Mouse (Mus musculus) midbrain, embryonic 16.5 days (tissue): ENCODE data around the gene Gm43552. TPM values are rescaled to one million over a fixed set of nuclear protein-coding genes. Genes with fewer than 3 reads are reported as not detected.

Source experiments
- ATAC-seq: fragments of 200-750 bp; cut with Nextera tagmentation; 2 replicates; pipeline ENCODE4 v1.8.0; 2017; ENCODE audit warnings: moderate TSS enrichment
- H3K27ac ChIP-seq: fragments of 300-500 bp; sonication (generic); 2 replicates; pipeline ENCODE4 v1.5.1; 2014; ENCODE audit warnings: mild to moderate bottlenecking, low read length, mixed read lengths
- H3K27me3 ChIP-seq: fragments of 300-500 bp; sonication (generic); 2 replicates; pipeline ENCODE4 v1.6.1; 2014; ENCODE audit warnings: low read depth, low read length, mixed read lengths; ENCODE audit not compliant: control insufficient read depth, insufficient read depth
- H3K36me3 ChIP-seq: fragments of 300-500 bp; sonication (generic); 2 replicates; pipeline ENCODE4 v1.6.1; 2014; ENCODE audit warnings: mild to moderate bottlenecking, low read length, moderate library complexity, mixed read lengths; ENCODE audit not compliant: control insufficient read depth, insufficient read depth
- H3K4me1 ChIP-seq: fragments of 300-500 bp; sonication (generic); 2 replicates; pipeline ENCODE4 v1.6.1; 2014; ENCODE audit warnings: mild to moderate bottlenecking, low read length, mixed read lengths; ENCODE audit not compliant: control insufficient read depth, insufficient read depth
- H3K4me2 ChIP-seq: fragments of 300-500 bp; sonication (generic); 2 replicates; pipeline ENCODE4 v1.6.1; 2014; ENCODE audit warnings: mild to moderate bottlenecking, low read length, mixed read lengths
- H3K4me3 ChIP-seq: fragments of 300-500 bp; sonication (generic); 2 replicates; pipeline ENCODE4 v1.5.1; 2014; ENCODE audit warnings: low read depth, mild to moderate bottlenecking, low read length, moderate library complexity, mixed read lengths
- H3K9ac ChIP-seq: fragments of 300-500 bp; sonication (generic); 2 replicates; pipeline ENCODE4 v1.6.1; 2014; ENCODE audit warnings: low read depth, low read length, mixed read lengths
- H3K9me3 ChIP-seq: fragments of 300-500 bp; sonication (generic); replicated peaks from 2 replicates; pipeline ENCODE4 v1.6.1; 2014; ENCODE audit warnings: mild to moderate bottlenecking, low read length, mixed read lengths; ENCODE audit not compliant: control insufficient read depth, poor library complexity, severe bottlenecking
- WGBS: fragments of 180-500 bp; shearing (Covaris S2); extraction: QIAGEN DNeasy Blood & Tissue Kit; methylation state at CpG from one replicate; pipeline ENCODE4 v1.1.7; 2014; 5-methylcytosine and 5-hydroxymethylcytosine counted together
- polyA plus RNA-seq: library from polyadenylated mRNA; unstranded; fragments of >200 nt; fragmentation: Nextera tagmentation; extraction: Ambion mirVana; gene quantifications from 2 replicates; pipeline ENCODE4 v1.2.1, GENCODE M21; 2015

Gene Gm43552
- polyA plus RNA-seq, 1 experiment from 2014 or later, result not detected

GRCm38 (mm10) chr5:65415653-65416458, 76.8 kb downstream of the Gm43552 start:
- H3K36me3 ChIP-seq, result peaks cover 28% of the 10 kb centered on the region
- no peaks in the 10 kb centered on the region for H3K27me3 ChIP-seq
- peak overlapping the region; percentile 33; the same call in 1 of the 2 replicates for H3K27ac ChIP-seq
- 18% methylated on average over 26 of the region's 26 CpGs for WGBS
- H3K4me3 ChIP-seq, result no peak overlapping the region
- peak overlapping the region; percentile 48 for H3K9ac ChIP-seq
- no peak for ATAC-seq
- no peaks in the 10 kb centered on the region for H3K9me3 ChIP-seq
- H3K4me2 ChIP-seq, result no peak overlapping the region
- no peaks in the 10 kb centered on the region for H3K4me1 ChIP-seq

- H3K4me3 ChIP-seq, result no peak overlapping the region
- no peak for ATAC-seq
- H3K4me1 ChIP-seq, result no peaks in the 10 kb centered on the region
- H3K9ac ChIP-seq, result no peak overlapping the region
- no peak overlapping the region for H3K4me2 ChIP-seq
- H3K9me3 ChIP-seq, result no peaks in the 10 kb centered on the region
- no peak overlapping the region for H3K27ac ChIP-seq
- H3K36me3 ChIP-seq, result peaks cover 18% of the 10 kb centered on the region
- no peaks in the 10 kb centered on the region for H3K27me3 ChIP-seq
- WGBS, result 21% methylated on average over 12 of the region's 12 CpGs
These were observed 84.6 kb downstream of the Gm43552 start for GRCm38 (mm10) chr5:65407989-65408388.

GRCm38 (mm10) chr5:65401251-65401994, 91.2 kb downstream of the Gm43552 start:
- Histone ChIP-seq H3K27me3 (no peaks in the 10 kb centered on the region), H3K4me2 (no peak overlapping the region), H3K4me3 (no peak overlapping the region), H3K4me1 (no peaks in the 10 kb centered on the region), H3K9me3 (no peaks in the 10 kb centered on the region), H3K27ac (no peak overlapping the region), H3K9ac (no peak overlapping the region), H3K36me3 (peaks cover 21% of the 10 kb centered on the region)
- no peak; the same call in 1 of the 2 replicates for ATAC-seq
- WGBS, result 24% methylated on average over 2 of the region's 2 CpGs

GRCm38 (mm10) chr5:65394425-65394824, 98.2 kb downstream of the Gm43552 start:
- no peak overlapping the region for H3K4me3 ChIP-seq
- H3K9ac ChIP-seq, result no peak overlapping the region
- no peaks in the 10 kb centered on the region for H3K9me3 ChIP-seq
- H3K27me3 ChIP-seq, result no peaks in the 10 kb centered on the region
- no peak overlapping the region for H3K4me2 ChIP-seq
- no peak overlapping the region for H3K27ac ChIP-seq
- ATAC-seq, result no peak
- peaks cover 19% of the 10 kb centered on the region for H3K4me1 ChIP-seq
- H3K36me3 ChIP-seq, result peaks cover 10% of the 10 kb centered on the region
- WGBS, result 96% methylated on average over 7 of the region's 7 CpGs

GRCm38 (mm10) chr5:65391753-65392152, 100.9 kb downstream of the Gm43552 start:
- H3K4me2 ChIP-seq, result peak overlapping the region; percentile 71
- WGBS, result 1% methylated on average over 12 of the region's 12 CpGs
- no peaks in the 10 kb centered on the region for H3K27me3 ChIP-seq
- peak overlapping the region; percentile 80 for H3K27ac ChIP-seq
- peak overlapping the region; percentile 73 for H3K9ac ChIP-seq
- no peaks in the 10 kb centered on the region for H3K9me3 ChIP-seq
- peak overlapping the region; percentile 74 for H3K4me3 ChIP-seq
- peaks cover 25% of the 10 kb centered on the region for H3K4me1 ChIP-seq
- ATAC-seq, result peak; percentile 54
- peaks cover 13% of the 10 kb centered on the region for H3K36me3 ChIP-seq

GRCm38 (mm10) chr5:65390648-65391644, 101.7 kb downstream of the Gm43552 start, which contains the start of the genes Rpl9 and Lias:
Gene Rpl9 (minus strand): TSS chr5:65391444.
Gene Lias (plus strand): TSS chr5:65391497.
- H3K9me3 ChIP-seq, result no peaks in the 10 kb centered on the region
- peak within 1 kb of the TSS; percentile 74 for H3K4me3 ChIP-seq
- peak within 1 kb of the TSS; percentile 91 for H3K9ac ChIP-seq
- under 1% methylated on average over 83 of the region's 83 CpGs for WGBS
- H3K4me2 ChIP-seq, result peak within 1 kb of the TSS; percentile 71
- no peaks in the 10 kb centered on the region for H3K27me3 ChIP-seq
- H3K36me3 ChIP-seq, result peaks cover 13% of the 10 kb centered on the region
- peak; percentile 97 for ATAC-seq
- peaks cover 25% of the 10 kb centered on the region for H3K4me1 ChIP-seq
- H3K27ac ChIP-seq, result peak within 1 kb of the TSS; percentile 94

- H3K9me3 ChIP-seq, result no peaks in the 10 kb centered on the region
- H3K4me1 ChIP-seq, result peaks cover 18% of the 10 kb centered on the region
- no peak for ATAC-seq
- no peak overlapping the region for H3K27ac ChIP-seq
- 82% methylated on average over 6 of the region's 6 CpGs for WGBS
- H3K27me3 ChIP-seq, result no peaks in the 10 kb centered on the region
- H3K9ac ChIP-seq, result no peak overlapping the region
- no peak overlapping the region for H3K4me2 ChIP-seq
- H3K4me3 ChIP-seq, result no peak overlapping the region
- H3K36me3 ChIP-seq, result peaks cover 18% of the 10 kb centered on the region
These were observed 105.4 kb downstream of the Gm43552 start for GRCm38 (mm10) chr5:65387008-65387867.

GRCm38 (mm10) chr5:65385704-65386103, 106.9 kb downstream of the Gm43552 start:
- no peak overlapping the region for H3K27ac ChIP-seq
- 77% methylated on average over 2 of the region's 2 CpGs for WGBS
- H3K4me2 ChIP-seq, result no peak overlapping the region
- peaks cover 14% of the 10 kb centered on the region for H3K4me1 ChIP-seq
- peaks cover 18% of the 10 kb centered on the region for H3K36me3 ChIP-seq
- no peaks in the 10 kb centered on the region for H3K27me3 ChIP-seq
- no peaks in the 10 kb centered on the region for H3K9me3 ChIP-seq
- ATAC-seq, result no peak
- no peak overlapping the region for H3K9ac ChIP-seq
- H3K4me3 ChIP-seq, result no peak overlapping the region
